Mouse (Mus musculus) CH12.LX (cell line): ENCODE measurements around the gene Gm10961. TPM values are rescaled to one million over a fixed set of nuclear protein-coding genes. Genes with fewer than 3 reads are reported as not detected.

Source experiments
- DNase-seq: peaks from one replicate; pipeline ENCODE4 v3.0.0-alpha.2; 2013; ENCODE audit errors: extremely low read depth
- H3K27ac ChIP-seq: 2 replicates; pipeline ENCODE4 v1.5.1; 2012; ENCODE audit warnings: low read depth, mild to moderate bottlenecking, control low read depth, moderate library complexity; ENCODE audit not compliant: insufficient read depth
- H3K27me3 ChIP-seq: replicated peaks from 2 replicates; pipeline ENCODE3; 2012; ENCODE audit warnings: inconsistent platforms
- H3K36me3 ChIP-seq, 2 experiments: replicated peaks in 1 of 2; 2 replicates each; pipeline versions ENCODE3 to v1.6.1; 2012; ENCODE audit warnings: inconsistent platforms in 1 of 2, low read length in 1 of 2, mild to moderate bottlenecking in 1 of 2, mixed read lengths in 1 of 2, moderate library complexity in 1 of 2; ENCODE audit not compliant: control insufficient read depth in 1 of 2, insufficient read depth in 1 of 2
- H3K4me1 ChIP-seq, 2 experiments: 2 replicates each; pipeline ENCODE4 v1.6.1; 2012; ENCODE audit warnings: inconsistent platforms in 1 of 2, moderate library complexity in 1 of 2; ENCODE audit not compliant: insufficient read depth in 2 of 2, control insufficient read depth in 1 of 2
- H3K4me2 ChIP-seq: 2 replicates; pipeline ENCODE4 v1.6.1; 2012; ENCODE audit warnings: low read depth, mild to moderate bottlenecking, control low read depth; ENCODE audit not compliant: poor library complexity, insufficient read depth, severe bottlenecking
- H3K4me3 ChIP-seq, 3 experiments: fragments of 150-350 bp in 1 of 3; sonication (generic) in 1 of 3; replicated peaks in 1 of 3; 2 replicates each; pipeline versions ENCODE3 to v1.5.1; 2011 to 2012; ENCODE audit warnings: low read depth in 2 of 3, low read length in 2 of 3, mild to moderate bottlenecking in 2 of 3, moderate library complexity in 2 of 3, control low read depth in 1 of 3, improper control_type of control experiment in 1 of 3, inconsistent platforms in 1 of 3, mixed read lengths in 1 of 3; ENCODE audit not compliant: poor library complexity in 1 of 3
- H3K79me2 ChIP-seq: replicated peaks from 2 replicates; pipeline ENCODE4 v1.6.1; 2012; ENCODE audit warnings: mild to moderate bottlenecking, moderate library complexity; ENCODE audit not compliant: control insufficient read depth, poor library complexity, insufficient read depth, severe bottlenecking; ENCODE audit errors: extremely low read depth
- H3K9ac ChIP-seq: 2 replicates; pipeline ENCODE4 v1.6.1; 2012; ENCODE audit warnings: low read depth, mild to moderate bottlenecking, control low read depth, moderate library complexity; ENCODE audit not compliant: insufficient read depth
- H3K9me3 ChIP-seq: replicated peaks from 2 replicates; pipeline ENCODE3; 2012; ENCODE audit warnings: low read length, inconsistent platforms, mixed read lengths
- CHD1 ChIP-seq: IDR thresholded peaks from 2 replicates; pipeline ENCODE4 v1.6.1; 2012; ENCODE audit warnings: low read depth, low read length, improper control_type of control experiment, inconsistent platforms
- CTCF ChIP-seq, 2 experiments: IDR thresholded peaks in 1 of 2; conservative IDR thresholded peaks in 1 of 2; 2 replicates each; pipeline ENCODE4 v1.5.1; 2011 to 2012; ENCODE audit warnings: low read depth in 2 of 2, low read length in 2 of 2, improper control_type of control experiment in 1 of 2, inconsistent platforms in 1 of 2, mild to moderate bottlenecking in 1 of 2, moderate library complexity in 1 of 2
- E2F4 ChIP-seq: IDR thresholded peaks from 2 replicates; pipeline ENCODE4 v1.6.1; 2011; ENCODE audit warnings: low read depth, low read length, improper control_type of control experiment; ENCODE audit not compliant: insufficient replicate concordance
- ETS1 ChIP-seq: conservative IDR thresholded peaks from 2 replicates; pipeline ENCODE4 v1.6.1; 2012; ENCODE audit warnings: low read depth, mild to moderate bottlenecking, inconsistent platforms, low read length, improper control_type of control experiment, moderate library complexity
- GABPA ChIP-seq: IDR thresholded peaks from 2 replicates; pipeline ENCODE4 v1.6.1; 2012; ENCODE audit warnings: low read depth, low read length, improper control_type of control experiment, inconsistent platforms; ENCODE audit not compliant: insufficient replicate concordance
- IRF4 ChIP-seq: IDR thresholded peaks from 2 replicates; pipeline ENCODE4 v1.6.1; 2014; ENCODE audit warnings: low read depth, mild to moderate bottlenecking, inconsistent platforms, low read length, improper control_type of control experiment
- JUND ChIP-seq: conservative IDR thresholded peaks from 2 replicates; pipeline ENCODE4 v1.6.1; 2011; ENCODE audit warnings: low read depth, low read length, improper control_type of control experiment
- KAT2A ChIP-seq: IDR thresholded peaks from 2 replicates; pipeline ENCODE4 v1.6.1; 2012; ENCODE audit warnings: low read length, improper control_type of control experiment, inconsistent platforms; ENCODE audit not compliant: insufficient replicate concordance
- MAFK ChIP-seq: IDR thresholded peaks from 2 replicates; pipeline ENCODE4 v1.6.1; 2011; ENCODE audit warnings: low read length, improper control_type of control experiment; ENCODE audit not compliant: insufficient replicate concordance
- MAX ChIP-seq: IDR thresholded peaks from 2 replicates; pipeline ENCODE4 v1.6.1; 2011; ENCODE audit warnings: low read length, improper control_type of control experiment
- MAZ ChIP-seq: IDR thresholded peaks from 2 replicates; pipeline ENCODE4 v1.6.1; 2012; ENCODE audit warnings: low read depth, mild to moderate bottlenecking, inconsistent platforms, low read length, improper control_type of control experiment, moderate library complexity
- MEF2A ChIP-seq: IDR thresholded peaks from 2 replicates; pipeline ENCODE4 v1.6.1; 2014; ENCODE audit warnings: low read depth, mild to moderate bottlenecking, inconsistent platforms, low read length, improper control_type of control experiment, borderline replicate concordance
- MXI1 ChIP-seq: IDR thresholded peaks from 2 replicates; pipeline ENCODE4 v1.6.1; 2011; ENCODE audit warnings: mild to moderate bottlenecking, low read depth, low read length, improper control_type of control experiment
- NRF1 ChIP-seq: IDR thresholded peaks from 2 replicates; pipeline ENCODE4 v1.6.1; 2014; ENCODE audit warnings: low read depth, mild to moderate bottlenecking, inconsistent platforms, low read length, improper control_type of control experiment, moderate library complexity
- POLR2A ChIP-seq: IDR thresholded peaks from 2 replicates; pipeline ENCODE4 v1.6.1; 2011; ENCODE audit warnings: low read depth, mild to moderate bottlenecking, improper control_type of control experiment, low read length
- POLR2AphosphoS2 ChIP-seq: IDR thresholded peaks from 2 replicates; pipeline ENCODE4 v1.6.1; 2011; ENCODE audit warnings: low read depth, low read length, improper control_type of control experiment
- RAD21 ChIP-seq: IDR thresholded peaks from 2 replicates; pipeline ENCODE4 v1.6.1; 2011; ENCODE audit warnings: low read depth, mild to moderate bottlenecking, low read length, improper control_type of control experiment, moderate library complexity
- RCOR1 ChIP-seq: conservative IDR thresholded peaks from 2 replicates; pipeline ENCODE4 v1.6.1; 2012; ENCODE audit warnings: low read depth, mild to moderate bottlenecking, inconsistent platforms, low read length, improper control_type of control experiment
- SIN3A ChIP-seq: IDR thresholded peaks from 2 replicates; pipeline ENCODE4 v1.6.1; 2012; ENCODE audit warnings: low read length, improper control_type of control experiment, inconsistent platforms
- SMC3 ChIP-seq: IDR thresholded peaks from 2 replicates; pipeline ENCODE4 v1.6.1; 2011; ENCODE audit warnings: low read depth, low read length, improper control_type of control experiment
- USF1 ChIP-seq: IDR thresholded peaks from 2 replicates; pipeline ENCODE4 v1.6.1; 2014; ENCODE audit warnings: low read depth, mild to moderate bottlenecking, inconsistent platforms, low read length, improper control_type of control experiment
- USF2 ChIP-seq: conservative IDR thresholded peaks from 2 replicates; pipeline ENCODE4 v1.6.1; 2011; ENCODE audit warnings: low read depth, low read length, improper control_type of control experiment
- ZNF384 ChIP-seq: IDR thresholded peaks from 2 replicates; pipeline ENCODE4 v1.6.1; 2012; ENCODE audit warnings: low read depth, low read length, improper control_type of control experiment, inconsistent platforms
- dilution Hi-C: fragments of 300-500 bp; cut with MboI; formaldehyde crosslinking; loops from 2 replicates; pipeline ENCODE4 v1.14.3; 2020; ENCODE audit warnings: low sequenced_read_pairs; ENCODE audit not compliant: extremely low pct_unique_long_range_greater_than_20kb, extremely low pct_ligation_motif_present
- in situ Hi-C: fragments of 300-500 bp; cut with MboI; formaldehyde crosslinking; loops from 3 replicates; pipeline ENCODE4 v1.14.3; 2019; ENCODE audit warnings: low sequenced_read_pairs, low pct_ligation_motif_present, low pct_unique_long_range_greater_than_20kb, mixed read lengths
- polyA plus RNA-seq: library from polyadenylated mRNA; unstranded; fragments of >175 nt; gene quantifications from 2 replicates; pipeline ENCODE4 v1.2.1, GENCODE M21; 2012; ENCODE audit warnings: low read depth; ENCODE audit not compliant: insufficient read length
- total RNA-seq, 2 experiments: library from RNA; depleted of rRNA; stranded (reverse); fragments of 300-350 nt in 1 of 2; fragments of >200 nt in 1 of 2; gene quantifications; 2 replicates each; pipeline ENCODE4 v1.2.3; 2012 to 2014

The Gm10961 gene
- total and polyA plus RNA-seq, 3 experiments = not detected

DNA sequence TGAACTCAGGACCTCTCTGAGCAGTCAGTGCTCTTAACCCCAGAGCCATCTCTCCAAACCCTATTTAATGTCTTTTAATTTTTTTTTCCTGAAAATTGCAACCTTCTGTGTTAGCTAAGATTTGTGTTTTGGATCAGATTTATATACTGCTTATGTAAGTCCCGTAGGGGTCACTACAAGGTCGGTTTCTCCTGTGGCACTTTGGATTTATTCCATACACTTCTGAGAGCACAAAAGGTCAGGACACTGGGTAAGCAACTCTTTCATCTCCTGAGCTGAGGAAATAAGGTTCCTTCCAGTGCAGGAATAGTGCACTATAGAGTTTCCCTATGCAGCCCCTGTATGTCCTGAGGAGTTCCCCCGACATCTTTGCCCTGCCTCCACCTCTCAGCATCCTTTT, 24.4 kb downstream of the Gm10961 start:
- H3K27me3 ChIP-seq = no peaks in the 10 kb centered on the region
- no peak overlapping the region for H3K27ac ChIP-seq
- dilution Hi-C loops = no loop called here
- no peaks in the 10 kb centered on the region for H3K9me3 ChIP-seq
- in situ Hi-C loops = no loop called here
- no peak for DNase-seq
- TF ChIP-seq POLR2AphosphoS2 = 0 out of 2 replicates have a peak, but pooled peaks have one; percentile 29
- TF ChIP-seq IRF4 = no peak
- no peak overlapping the region for H3K4me2 ChIP-seq
- peaks cover 0 to 11% of the 10 kb centered on the region in 2 experiments for H3K36me3 ChIP-seq
- peaks cover 5 to 26% of the 10 kb centered on the region in 2 experiments; a peak in 3 of 4 replicates for H3K4me1 ChIP-seq
- H3K79me2 ChIP-seq = no peaks in the 10 kb centered on the region
- H3K9ac ChIP-seq = 0 out of 2 replicates have a peak overlapping the region, but pooled peaks have one; percentile 9
- H3K4me3 ChIP-seq = no peak overlapping the region

DNA sequence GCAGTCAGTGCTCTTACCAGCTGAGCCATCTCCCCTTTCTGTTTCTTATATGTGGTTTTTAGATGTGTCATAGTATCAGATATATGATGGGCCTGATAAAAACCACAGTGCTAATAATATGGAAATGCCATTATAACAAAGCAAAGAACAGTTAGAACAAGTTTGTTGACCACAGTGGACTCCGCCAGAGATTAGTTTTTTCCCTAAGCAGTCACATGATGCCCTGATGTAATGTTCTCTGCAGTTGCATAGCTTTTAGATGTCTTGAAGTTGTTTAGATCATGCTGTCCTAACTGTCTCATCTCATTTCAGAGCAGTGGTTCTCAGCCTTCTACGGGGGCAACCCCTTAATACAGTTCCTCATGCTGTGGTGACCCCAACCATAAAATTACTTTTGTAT, 25.0 kb downstream of the Gm10961 start:
- H3K9ac ChIP-seq = peak overlapping the region; percentile 45; the same call in 1 of the 2 replicates
- dilution Hi-C loops = no loop called here

DNA sequence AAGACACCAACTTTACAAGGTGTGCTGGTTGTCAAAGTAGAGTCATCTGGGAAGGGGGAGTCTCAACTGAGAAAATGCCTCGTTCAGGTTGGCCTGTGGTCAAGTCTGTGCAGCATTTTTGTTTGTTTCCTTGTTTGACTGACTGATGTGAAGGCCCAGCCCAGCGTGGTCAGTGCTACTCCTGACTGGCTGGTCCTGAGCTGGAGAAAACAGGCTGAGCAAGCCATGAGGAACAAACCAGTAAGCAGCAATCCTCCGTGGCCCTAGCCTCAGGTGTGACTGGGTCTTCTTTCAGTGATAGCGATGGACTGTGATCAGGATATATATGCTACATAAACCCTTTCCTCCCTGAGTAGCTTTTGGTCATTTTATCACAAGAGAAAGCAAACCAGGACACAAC, 25.8 kb downstream of the Gm10961 start:
- Histone ChIP-seq H3K4me1 (peaks cover 5 to 26% of the 10 kb centered on the region in 2 experiments; a peak in 3 of 4 replicates), H3K4me3 (no peak overlapping the region), H3K79me2 (no peaks in the 10 kb centered on the region), H3K9ac (no peak overlapping the region), H3K27me3 (no peaks in the 10 kb centered on the region), H3K27ac (peak overlapping the region; percentile 7; the same call in 1 of the 2 replicates), H3K36me3 (peaks cover 3 to 22% of the 10 kb centered on the region in 2 experiments), H3K9me3 (no peaks in the 10 kb centered on the region), H3K4me2 (no peak overlapping the region)
- DNase-seq = no peak
- in situ Hi-C loops = no loop called here
- dilution Hi-C loops = no loop called here
- no peak for TF ChIP-seq CTCF (conservative IDR thresholded peaks at IDR 0.05 in 1 of 2, IDR thresholded peaks at IDR 0.05 in 1 of 2; ENCODE audit: low read depth in 2 of 2, low read length in 2 of 2)
- TF ChIP-seq MAZ = no peak
- TF ChIP-seq MXI1 = no peak
- TF ChIP-seq SIN3A = no peak
- no peak for TF ChIP-seq USF2
- no peak for TF ChIP-seq GABPA
- TF ChIP-seq E2F4 = no peak
- TF ChIP-seq SMC3 = no peak
- no peak for TF ChIP-seq MEF2A
- TF ChIP-seq ZNF384 = no peak
- no peak for TF ChIP-seq USF1
- TF ChIP-seq POLR2A = no peak
- TF ChIP-seq ETS1 = no peak
- no peak for TF ChIP-seq CHD1
- TF ChIP-seq JUND = no peak
- TF ChIP-seq MAX = no peak

More for the DNA sequence above, 25.0 kb downstream of the Gm10961 start:
- TF ChIP-seq MAFK (no peak), NRF1 (no peak), SMC3 (no peak), USF2 (peak; percentile 34; the same call in 1 of the 2 replicates), USF1 (peak; percentile 69), ETS1 (no peak; the same call in 1 of the 2 replicates), KAT2A (no peak), RAD21 (no peak), MXI1 (no peak), RCOR1 (no peak)
- in situ Hi-C loops = no loop called here
- no peak overlapping the region for H3K4me3 ChIP-seq
- no peak overlapping the region for H3K4me2 ChIP-seq
- no peaks in the 10 kb centered on the region for H3K9me3 ChIP-seq
- peak overlapping the region; percentile 39 for H3K27ac ChIP-seq
- no peaks in the 10 kb centered on the region for H3K79me2 ChIP-seq
- H3K4me1 ChIP-seq = peaks cover 5 to 26% of the 10 kb centered on the region in 2 experiments; a peak in 3 of 4 replicates
- no peaks in the 10 kb centered on the region for H3K27me3 ChIP-seq
- H3K36me3 ChIP-seq = peaks cover 0 to 17% of the 10 kb centered on the region in 2 experiments
- DNase-seq = peak; percentile 56
